Mouse (Mus musculus): ENCODE measurements around the gene Gm20388.

DNA sequence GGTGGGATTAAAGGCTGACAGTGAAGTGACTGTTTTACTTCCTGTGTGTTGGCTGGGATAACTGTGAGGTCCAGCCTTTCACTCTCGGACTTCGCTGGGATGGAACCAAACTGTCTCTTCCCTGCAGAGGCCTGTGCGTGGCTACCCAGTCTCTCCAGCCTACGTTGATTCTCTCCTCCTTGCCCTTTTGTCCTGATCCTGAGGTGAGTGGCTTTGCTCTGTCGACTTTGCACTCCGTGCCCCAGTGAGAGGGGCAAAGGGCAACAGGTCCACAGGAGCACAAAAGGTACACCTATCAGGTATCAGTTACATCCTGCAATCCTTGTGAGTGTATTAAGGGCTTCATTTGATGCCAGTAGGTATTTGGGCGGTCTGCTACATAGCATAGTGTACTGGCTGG, 3512.8 kb downstream of the Gm20388 start, which contains the start of gene Def8:
- TF ChIP-seq GATA1 (IDR thresholded peaks at IDR 0.05; ENCODE audit: borderline replicate concordance, low read length) (no peak), GATA2 (IDR thresholded peaks at IDR 0.05; ENCODE audit: borderline replicate concordance, low read depth, low read length) (no peak), CTCF (IDR thresholded peaks at IDR 0.05; ENCODE audit: low read depth, low read length) (no peak), TAL1 (conservative IDR thresholded peaks at IDR 0.05; ENCODE audit: low read depth, low read length) (no peak), POLR2AphosphoS5 (IDR thresholded peaks at IDR 0.05; ENCODE audit: insufficient replicate concordance, low read depth, low read length) (no peak)

Data from G1E (cell line).